Mouse (Mus musculus) spleen, adult 2 months (tissue): ENCODE data around the gene Ap5b1.

ENCODE experiments used
- CTCF ChIP-seq: fragments of 200-500 bp; IDR thresholded peaks from 2 replicates; pipeline ENCODE4 v1.5.1; 2011; ENCODE audit warnings: mild to moderate bottlenecking, inconsistent platforms; ENCODE audit not compliant: insufficient read depth, insufficient read length, insufficient replicate concordance; ENCODE audit errors: extremely low read depth
- POLR2A ChIP-seq: fragments of 200-500 bp; IDR thresholded peaks from 2 replicates; pipeline ENCODE4 v1.6.1; 2011; ENCODE audit warnings: low read depth, low read length, inconsistent platforms

GRCm38 (mm10) chr19:5561252-5561790 lies 6.5 kb upstream of the Ap5b1 start:
- no peak for TF ChIP-seq POLR2A
- no peak for TF ChIP-seq CTCF
